Mouse (Mus musculus): Measurements from ENCODE around the gene Aldh3b1.
A peak's percentile ranks its signal among the peaks of the same experiment; 100 is the strongest.
"Not testable (repeated sequence)": the region's sequence is repeated elsewhere in the genome, so short reads cannot be mapped to it uniquely, and the experiment has no call there.

Gene Aldh3b1

DNA sequence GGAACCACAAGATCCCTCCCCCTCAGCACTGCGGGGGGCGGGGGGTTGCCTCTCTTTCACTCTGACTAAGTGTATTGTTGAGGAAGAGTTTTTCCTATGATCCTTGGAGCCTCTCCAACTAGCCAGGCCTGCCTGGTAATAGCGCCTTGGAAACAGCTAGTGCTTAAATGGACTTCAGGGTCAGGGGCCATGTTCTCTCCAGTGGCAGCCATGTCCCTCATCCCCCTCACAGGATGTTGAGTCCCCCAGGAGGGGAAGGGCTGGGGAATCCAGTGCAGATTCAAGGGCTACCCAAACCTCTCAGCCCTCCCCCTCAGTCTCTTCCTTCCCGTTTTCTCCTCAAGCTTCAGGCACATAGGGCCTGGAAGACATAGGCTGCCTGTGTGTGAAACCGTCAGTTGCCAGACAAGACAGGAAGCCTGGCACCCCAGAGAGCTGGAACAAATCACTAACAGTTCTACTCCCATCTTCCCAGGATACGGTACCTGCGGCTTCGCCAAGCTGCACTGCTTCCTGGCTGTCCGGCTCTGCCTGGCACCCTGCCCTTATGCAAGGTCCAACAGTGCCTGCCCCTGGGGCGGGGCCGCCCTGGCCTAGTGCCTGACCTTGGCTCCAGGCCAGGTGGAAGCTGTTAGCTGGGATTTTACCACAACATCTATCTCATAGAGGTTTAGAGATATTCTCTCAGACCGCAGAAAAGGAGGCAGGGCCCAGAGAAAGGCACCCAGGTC is at the start of gene Aldh3b1:
TSS of gene Aldh3b1 (minus strand) at position 598 of the 731 bp plus-strand sequence.
- peak; percentile 88 to 92 for DNase-seq (ENCODE audit: low spot score in 2 of 2)

- no peak for DNase-seq (ENCODE audit: low spot score in 2 of 2)
These were observed 46.3 kb upstream of the Aldh3b1 start for GRCm38 (mm10) chr19:3975866-3976265.

GRCm38 (mm10) chr19:3974608-3975007 is 45.0 kb upstream of the Aldh3b1 start:
- DNase-seq (ENCODE audit: low spot score in 2 of 2) = not testable (repeated sequence)

- no peak for DNase-seq (ENCODE audit: low spot score in 2 of 2)
These were observed 42.6 kb upstream of the Aldh3b1 start, which contains the start of gene Aldh3b2 for GRCm38 (mm10) chr19:3972229-3972628. Aldh3b2 (plus strand) TSS chr19:3972328.

GRCm38 (mm10) chr19:3967258-3967657 is 37.6 kb upstream of the Aldh3b1 start:
- DNase-seq (ENCODE audit: low spot score in 2 of 2) = no peak

- no peak for DNase-seq (ENCODE audit: low spot score in 2 of 2)
These were observed 36.9 kb upstream of the Aldh3b1 start for GRCm38 (mm10) chr19:3966330-3967075.

DNA sequence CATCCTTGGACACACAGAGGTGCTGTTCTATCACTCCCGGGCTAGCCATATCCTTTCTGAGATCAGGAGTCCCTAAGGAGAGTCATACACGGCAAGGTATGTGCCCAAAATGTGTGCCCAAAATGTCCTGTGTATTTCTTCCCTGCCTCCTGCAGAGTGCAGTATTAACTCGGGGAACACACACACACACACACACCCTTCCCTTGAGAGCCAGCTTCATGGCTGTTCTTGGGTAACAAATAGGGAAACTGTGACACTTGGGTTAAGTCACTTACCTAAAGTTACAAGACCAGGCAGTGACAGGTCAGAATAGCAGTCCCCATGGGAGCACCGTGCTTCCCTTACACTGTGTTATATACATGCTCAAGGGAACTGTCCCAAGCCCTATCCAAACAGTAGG is 34.4 kb upstream of the Aldh3b1 start:
- no peak for DNase-seq (ENCODE audit: low spot score in 2 of 2)

GRCm38 (mm10) chr19:3962469-3962868 is 32.9 kb upstream of the Aldh3b1 start:
- DNase-seq (ENCODE audit: low spot score in 2 of 2) = no peak

- DNase-seq (ENCODE audit: low spot score in 2 of 2) = not testable (repeated sequence)
These were observed 32.2 kb upstream of the Aldh3b1 start for GRCm38 (mm10) chr19:3961805-3962204.

DNA sequence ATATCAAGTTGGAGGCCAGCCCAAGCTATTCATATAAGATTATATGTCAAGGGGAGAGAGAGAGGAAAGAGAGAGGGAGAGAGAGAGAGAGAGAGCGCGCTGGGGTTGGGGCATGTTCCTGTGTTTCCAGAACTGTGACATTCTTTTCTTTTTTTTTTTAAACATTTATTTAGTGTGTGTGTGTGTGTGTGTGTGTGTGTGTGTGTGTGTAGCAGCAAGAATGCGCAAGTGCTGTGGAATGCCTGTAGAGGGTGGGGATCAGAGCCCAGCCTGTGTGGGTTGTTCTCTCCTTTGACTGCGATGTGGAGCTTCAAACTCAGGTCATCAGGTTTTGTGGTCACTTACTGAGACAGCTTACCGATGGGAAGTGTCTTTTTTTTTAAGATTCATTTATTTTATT is 30.6 kb upstream of the Aldh3b1 start:
- DNase-seq (ENCODE audit: low spot score in 2 of 2) = no peak

- DNase-seq (ENCODE audit: low spot score in 2 of 2) = no peak
These were observed 29.4 kb upstream of the Aldh3b1 start for GRCm38 (mm10) chr19:3959030-3959429.

DNA sequence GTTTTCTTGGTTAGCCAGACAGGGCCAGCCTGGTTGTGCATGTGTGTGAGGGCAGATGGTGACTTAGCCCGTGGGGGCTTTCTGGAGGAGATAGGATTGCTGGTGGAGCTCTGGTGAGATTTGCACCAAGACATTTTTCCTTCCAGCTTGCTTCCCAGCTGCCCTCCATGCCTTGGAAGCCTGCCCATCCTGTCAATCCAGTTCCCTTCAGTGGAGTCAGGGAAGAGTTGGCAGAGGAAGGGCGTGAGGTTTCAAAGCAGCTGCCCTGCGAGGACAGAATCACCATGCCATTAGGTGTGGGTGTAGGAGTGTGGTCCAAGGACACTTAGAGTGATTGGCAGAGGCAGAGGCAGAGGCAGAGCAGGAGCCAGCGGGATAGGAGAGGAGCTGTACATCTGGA is 28.9 kb upstream of the Aldh3b1 start, which contains the start of gene Aldh3b3:
TSS of gene Aldh3b3 (plus strand) at position 176 of the 400 bp plus-strand sequence.
- DNase-seq (ENCODE audit: low spot score in 2 of 2) = no peak

DNA sequence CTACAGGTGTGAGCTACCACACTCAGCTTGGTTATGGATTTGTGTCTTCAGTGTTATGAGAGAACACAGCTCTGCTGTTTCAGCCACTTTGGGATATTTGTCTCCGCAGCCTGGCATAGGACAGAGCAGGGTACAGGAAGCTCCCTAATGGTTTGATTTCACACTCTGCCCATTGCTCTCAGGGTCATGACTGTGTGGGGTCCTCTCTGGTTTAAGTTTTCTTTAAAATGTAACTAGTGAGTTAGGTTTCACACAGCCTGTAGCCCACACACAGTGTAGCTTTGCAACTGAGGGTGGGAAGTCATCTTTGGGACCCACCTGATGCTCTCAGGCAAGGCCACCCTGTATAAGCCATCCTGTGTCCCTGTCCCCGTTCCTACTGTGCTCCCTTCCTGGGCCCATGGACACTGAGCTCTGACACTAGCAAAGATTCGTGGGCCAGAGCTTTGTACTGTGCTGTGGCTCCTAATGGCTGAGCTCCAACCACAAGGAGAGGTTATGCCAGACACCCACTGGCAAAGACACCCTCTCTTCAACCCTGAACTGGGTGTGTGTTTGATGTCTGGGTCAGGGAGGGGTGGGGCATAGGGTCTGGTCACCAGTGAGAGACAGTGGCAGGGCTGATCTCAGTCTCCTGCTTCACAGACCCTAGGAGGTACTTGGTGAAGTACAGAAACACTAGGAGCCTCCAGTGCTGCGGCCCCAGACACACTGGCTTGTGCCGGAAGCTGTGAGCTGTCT is 27.9 kb upstream of the Aldh3b1 start:
- not testable (repeated sequence) for DNase-seq (ENCODE audit: low spot score in 2 of 2)

GRCm38 (mm10) chr19:3955804-3956203 is 26.2 kb upstream of the Aldh3b1 start:
- no peak for DNase-seq (ENCODE audit: low spot score in 2 of 2)

DNA sequence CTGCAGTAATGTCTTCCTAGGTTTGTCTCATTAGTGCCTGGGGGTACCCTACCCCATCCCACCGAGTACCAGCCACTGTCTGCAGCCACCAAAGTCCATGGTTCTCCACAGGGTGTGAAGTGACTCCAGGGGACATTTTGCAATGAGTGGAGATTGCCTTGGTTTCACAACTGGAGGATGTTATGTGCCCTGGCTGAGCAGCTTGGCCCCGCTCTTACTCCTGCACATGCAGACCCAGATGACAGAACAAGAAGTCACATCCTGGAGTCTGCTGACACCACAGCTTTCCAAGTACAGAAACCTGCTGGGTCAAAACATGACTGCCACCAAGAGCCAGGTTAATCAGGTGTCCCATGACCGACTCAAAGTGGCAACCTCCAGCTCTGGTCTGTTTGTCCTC is 25.4 kb upstream of the Aldh3b1 start:
- no peak for DNase-seq (ENCODE audit: low spot score in 2 of 2)

DNA sequence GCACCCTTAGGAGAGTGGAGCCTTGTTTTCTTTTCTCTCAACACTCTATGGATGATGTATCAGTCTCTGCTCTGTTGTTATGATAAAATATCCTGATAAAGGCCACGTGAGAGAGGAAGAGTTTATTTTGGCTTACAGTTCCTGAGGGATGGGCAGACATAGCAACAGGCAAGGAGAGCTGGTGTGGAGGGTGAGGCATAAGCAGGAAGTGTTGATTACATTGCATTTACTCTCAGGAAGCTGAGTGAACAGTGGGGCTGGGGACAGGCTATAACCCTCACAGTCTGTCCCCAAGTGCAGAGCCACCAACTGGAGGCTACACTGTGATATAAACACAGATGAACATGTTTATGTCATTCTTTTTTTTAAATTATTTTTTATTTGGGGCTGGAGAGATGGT is 22.5 kb upstream of the Aldh3b1 start:
- no peak for DNase-seq (ENCODE audit: low spot score in 2 of 2)

GRCm38 (mm10) chr19:3951461-3951860 is 21.9 kb upstream of the Aldh3b1 start:
- DNase-seq (ENCODE audit: low spot score in 2 of 2) = no peak

DNA sequence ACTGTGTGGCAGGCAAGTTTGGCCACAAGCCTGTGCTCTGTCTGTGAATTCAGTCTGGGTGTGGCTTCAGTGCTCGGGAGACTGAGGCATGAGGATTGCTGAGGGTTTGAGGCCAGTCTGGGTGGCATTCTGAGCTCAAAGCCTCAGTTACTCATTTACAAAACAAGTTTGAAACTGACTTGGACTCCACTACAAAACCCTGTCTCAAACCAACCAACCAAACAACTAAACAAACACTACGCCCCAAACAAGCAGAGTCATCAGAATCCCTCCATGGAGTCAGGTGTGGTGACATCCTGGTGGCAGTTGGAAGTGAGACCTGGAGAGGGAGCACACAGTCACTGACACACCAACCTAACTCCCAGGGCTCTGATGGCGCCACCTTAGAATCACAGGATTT is 20.7 kb upstream of the Aldh3b1 start:
- DNase-seq (ENCODE audit: low spot score in 2 of 2) = no peak

- DNase-seq (ENCODE audit: low spot score in 2 of 2) = no peak
These were observed 18.9 kb upstream of the Aldh3b1 start for GRCm38 (mm10) chr19:3948546-3948945.

DNA sequence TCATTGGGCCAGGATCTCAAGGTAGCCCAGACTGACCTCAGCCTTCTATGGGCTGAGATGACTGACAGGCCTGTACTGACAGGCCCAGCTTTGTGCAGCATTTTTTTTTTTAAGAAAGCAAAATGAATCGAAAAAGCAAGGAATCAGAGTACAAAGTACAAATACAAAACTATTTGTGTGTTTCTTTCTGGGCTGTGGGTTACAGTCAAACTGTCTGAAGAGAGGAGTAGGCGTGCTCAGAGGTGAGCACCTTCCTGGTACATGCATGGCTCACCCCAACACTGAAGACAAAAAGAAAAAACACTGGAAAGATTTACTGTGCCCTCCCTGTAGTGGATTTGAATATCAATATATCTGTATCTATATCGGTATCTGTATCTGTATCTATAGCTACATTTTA is 18.2 kb upstream of the Aldh3b1 start:
- DNase-seq (ENCODE audit: low spot score in 2 of 2) = no peak

- peak in 1 of 2 experiments; percentile 63 for DNase-seq (ENCODE audit: low spot score in 2 of 2)
These were observed 17.1 kb upstream of the Aldh3b1 start for GRCm38 (mm10) chr19:3946715-3947114.

- peak in 1 of 2 experiments; percentile 39 for DNase-seq (ENCODE audit: low spot score in 2 of 2)
These were observed 16.4 kb upstream of the Aldh3b1 start for GRCm38 (mm10) chr19:3945872-3946564.
